Mouse (Mus musculus) gastrocnemius, postnatal 4 days (tissue): ENCODE measurements around the gene Slc37a1. TPM values are rescaled to one million over a fixed set of nuclear protein-coding genes. Genes with fewer than 3 reads are reported as not detected.
"Not testable (repeated sequence)": the region's sequence is repeated elsewhere in the genome, so short reads cannot be mapped to it uniquely, and the experiment has no call there.

Experiments
- DNase-seq, 2 experiments: peaks; one replicate each; pipeline ENCODE4 v3.0.0; 2021 to 2022; ENCODE audit warnings: low spot score in 2 of 2, mixed read lengths in 2 of 2
- total RNA-seq, 2 experiments: library from RNA; stranded (reverse); gene quantifications; 2 replicates each; pipeline ENCODE4 v1.2.3; 2021

Slc37a1 gene
- total RNA-seq, 2 experiments from 2014 or later = 1.4 to 2.4 TPM

DNA sequence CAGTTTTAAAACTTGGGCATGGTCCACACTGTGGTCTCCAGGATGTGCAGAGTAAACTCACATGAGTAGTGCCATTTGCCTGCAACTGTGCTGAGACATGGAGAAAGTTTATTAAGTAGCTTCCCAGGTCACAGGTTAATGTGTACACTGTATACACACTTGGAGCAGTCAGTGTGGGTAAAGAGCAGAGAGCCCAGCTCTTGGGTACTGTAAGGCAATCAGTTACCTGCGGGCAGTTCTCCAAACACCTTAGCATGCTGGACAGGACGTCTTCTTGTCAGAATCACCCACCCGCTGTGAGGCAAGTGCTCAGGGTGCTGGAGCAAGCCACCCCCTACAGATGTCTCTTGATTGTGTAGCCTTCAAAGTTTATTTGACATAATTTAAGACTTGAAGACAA, 58.2 kb downstream of the Slc37a1 start:
- DNase-seq = no peak

DNA sequence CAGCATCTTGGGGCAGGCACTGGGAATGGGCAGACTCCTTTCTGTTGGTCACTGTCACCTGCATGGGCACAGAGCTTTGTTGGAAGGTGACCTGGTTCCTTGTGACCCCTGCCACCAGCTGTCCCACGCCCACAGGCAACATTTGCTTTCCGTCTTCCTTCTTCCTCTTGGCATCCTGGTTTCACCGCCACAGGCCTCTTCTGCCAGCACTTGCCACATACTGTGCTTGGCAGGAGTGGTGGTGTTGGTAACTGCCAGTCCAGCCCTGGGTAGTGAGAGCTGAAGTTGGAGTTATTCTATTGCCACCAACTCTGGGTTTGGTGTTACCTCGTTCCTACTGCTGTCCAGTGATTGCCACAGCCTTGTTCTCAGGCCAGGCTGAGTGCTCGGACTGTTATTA, 61.5 kb downstream of the Slc37a1 start:
- no peak for DNase-seq

DNA sequence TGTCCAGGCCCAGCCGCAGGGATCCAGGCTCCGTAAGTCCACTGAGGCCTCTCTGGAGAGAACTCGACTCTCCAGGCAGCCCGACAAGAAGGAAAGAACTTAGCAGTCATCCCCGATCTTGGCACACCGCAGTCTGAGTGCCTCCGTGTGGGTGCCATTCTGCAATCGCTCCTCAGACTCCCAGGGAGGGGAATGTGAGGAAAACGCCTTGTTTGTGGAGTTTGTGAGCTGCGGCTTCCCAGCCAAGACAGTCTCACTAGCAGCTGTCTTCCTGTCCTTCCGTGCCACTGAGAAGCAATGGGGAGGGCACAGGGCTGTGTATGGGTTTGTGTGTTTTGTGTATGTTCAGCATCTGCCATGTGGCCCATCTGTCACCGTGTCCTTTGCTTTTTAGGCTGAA, 62.8 kb downstream of the Slc37a1 start:
- no peak for DNase-seq

DNA sequence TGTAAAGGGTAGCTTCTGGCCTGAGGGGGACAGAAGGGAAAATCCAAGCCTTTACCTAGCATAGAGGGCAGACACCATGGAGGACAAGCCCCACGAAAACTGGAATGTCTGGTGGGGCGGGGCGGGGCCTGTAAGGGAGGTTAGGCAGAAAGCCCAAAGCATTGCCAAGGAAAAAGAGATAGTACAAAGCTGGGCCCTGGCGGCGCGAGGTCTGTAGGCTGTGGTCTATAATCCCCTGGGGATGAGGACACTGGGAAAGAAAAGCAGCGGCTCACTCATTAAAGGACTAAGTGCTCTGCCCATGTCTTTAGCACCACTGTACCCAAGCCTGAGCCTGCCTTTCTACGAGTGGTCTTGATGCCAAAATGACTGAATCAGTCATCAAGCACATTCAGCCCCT, 65.4 kb downstream of the Slc37a1 start:
- DNase-seq = no peak

DNA sequence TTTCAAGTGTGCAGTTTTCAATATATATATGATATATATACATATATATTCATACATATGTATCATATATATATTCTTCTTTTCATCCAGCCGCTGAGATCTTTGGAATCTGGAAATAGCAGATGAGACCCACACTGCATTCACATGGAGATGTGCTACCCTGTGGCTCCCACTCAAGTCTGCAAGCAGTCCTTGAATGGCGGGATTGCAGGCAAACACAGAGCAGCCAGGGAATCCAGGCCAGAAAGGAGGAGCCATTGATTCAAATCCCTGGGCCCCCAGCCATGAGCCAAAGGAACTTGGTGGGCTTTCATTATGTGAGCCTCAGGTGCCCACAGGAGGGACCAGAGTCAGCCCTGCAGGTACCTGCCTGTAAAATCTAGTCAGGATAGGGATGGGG, 66.7 kb downstream of the Slc37a1 start:
- DNase-seq = no peak

DNA sequence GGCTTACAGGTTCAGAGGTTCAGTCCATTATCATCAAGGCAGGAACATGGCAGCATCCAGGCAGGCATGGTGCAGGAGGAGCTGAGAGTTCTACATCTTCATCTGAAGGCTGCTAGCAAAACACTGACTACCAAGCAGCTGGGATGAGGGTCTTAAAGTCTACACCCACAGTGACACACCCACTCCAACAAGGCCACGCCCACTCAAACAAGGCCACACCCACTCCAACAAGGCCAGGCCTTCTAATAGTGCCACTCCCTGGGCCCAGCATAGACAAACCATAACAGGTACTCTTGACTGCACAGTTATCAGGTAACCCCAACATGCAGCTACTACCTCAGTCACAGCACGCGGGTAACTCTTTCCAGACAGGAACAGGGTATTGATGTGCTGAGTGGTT, 68.1 kb downstream of the Slc37a1 start:
- DNase-seq = not testable (repeated sequence)

DNA sequence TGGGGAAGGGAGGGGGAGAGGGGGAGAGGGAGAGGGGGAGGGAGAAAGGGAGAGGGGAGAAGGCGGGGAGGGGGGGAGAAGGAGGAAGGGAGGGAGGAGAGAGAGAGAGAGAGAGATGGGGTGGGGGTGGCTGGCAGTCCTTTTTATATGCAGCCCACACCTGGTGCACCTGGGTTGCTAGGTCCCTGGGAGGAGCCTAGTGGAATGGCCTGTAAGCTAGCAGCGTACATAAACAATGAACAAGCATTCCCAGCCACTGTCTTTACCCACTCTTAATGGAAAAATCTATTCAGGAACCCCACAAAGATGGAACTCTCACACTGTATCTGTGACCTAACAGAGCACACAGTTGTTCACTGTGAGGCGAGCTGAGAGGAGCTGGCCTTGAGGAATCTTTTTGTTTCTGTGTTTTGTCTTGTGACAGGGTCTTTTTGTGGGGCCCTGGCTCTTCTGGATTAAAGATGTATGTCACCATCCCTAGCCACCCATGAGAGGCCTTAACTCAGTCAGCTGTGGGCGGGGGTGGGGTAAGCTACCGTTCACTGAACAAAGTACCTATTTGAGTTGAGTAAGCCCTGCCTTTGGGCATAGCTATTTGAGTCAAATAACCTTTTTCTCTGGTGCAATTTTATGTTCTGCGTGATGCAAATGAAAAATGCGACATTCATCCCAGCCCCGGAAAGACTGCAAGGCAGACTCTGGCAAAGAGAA, 69.4 kb downstream of the Slc37a1 start:
- no peak for DNase-seq

DNA sequence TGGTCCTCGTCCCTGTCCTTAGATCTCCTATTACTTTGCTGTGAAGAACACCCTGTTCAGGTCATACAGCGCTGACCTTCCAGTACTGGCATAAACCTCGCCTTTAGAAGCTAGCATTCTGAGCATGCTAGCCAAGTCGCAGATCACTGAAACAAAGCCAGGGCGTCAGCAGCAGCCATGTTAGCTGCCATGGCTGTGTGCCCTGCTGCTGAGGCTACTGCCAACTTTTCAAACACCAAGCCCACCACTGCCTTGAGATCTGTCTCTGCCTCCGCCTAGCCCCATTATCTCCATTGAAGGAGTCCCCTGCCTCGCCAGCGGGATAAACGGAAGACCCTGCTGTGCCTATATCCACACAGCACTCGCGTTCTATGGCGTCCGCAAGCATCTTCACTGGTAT, 74.0 kb downstream of the Slc37a1 start:
- no peak for DNase-seq

DNA sequence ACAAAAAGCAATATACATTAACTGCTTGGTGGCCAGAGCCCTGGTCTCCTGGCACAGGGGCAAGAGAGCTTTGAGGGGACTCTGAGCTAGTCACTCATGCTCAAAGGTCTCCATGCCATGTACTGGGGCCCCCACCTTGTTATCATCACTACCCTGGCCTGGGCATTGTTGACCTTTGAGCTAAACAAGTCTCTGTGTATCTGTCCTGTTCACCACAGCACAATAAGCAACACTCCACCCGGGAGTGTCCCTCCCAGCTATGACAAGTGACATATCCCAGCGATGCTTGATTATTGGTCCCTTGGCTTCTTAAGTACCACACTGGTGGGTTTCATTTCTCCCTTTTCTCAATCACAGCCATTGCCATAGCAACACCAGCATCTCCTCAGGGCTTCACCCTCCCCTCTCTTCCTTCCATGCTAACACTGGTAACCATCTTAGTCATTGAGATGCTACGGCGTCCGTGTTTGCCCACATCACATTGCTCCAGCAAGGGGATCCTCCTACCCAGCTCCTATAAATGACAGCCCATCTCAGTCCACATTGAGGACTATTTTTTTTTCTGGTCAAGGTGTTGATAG, 79.1 kb downstream of the Slc37a1 start:
- no peak for DNase-seq

DNA sequence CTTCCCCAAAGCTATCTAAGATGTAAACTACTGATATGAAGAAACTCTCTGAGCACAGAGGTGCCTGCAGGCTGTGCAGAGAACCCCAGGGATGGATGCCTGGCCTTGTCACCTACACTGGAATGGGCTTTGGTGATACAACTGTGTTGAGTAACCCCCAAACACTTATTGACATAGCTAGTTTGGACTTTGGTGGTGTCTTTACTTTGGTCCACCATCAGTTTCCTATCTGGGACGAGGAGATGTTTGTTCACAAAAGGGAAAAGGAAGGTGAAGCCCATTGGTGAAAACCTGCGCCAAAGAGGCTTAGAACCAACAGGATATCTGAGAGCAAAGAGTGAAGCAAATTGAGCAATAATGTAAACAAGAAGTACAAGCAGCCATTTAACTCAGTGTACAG, 83.6 kb downstream of the Slc37a1 start:
- no peak for DNase-seq

DNA sequence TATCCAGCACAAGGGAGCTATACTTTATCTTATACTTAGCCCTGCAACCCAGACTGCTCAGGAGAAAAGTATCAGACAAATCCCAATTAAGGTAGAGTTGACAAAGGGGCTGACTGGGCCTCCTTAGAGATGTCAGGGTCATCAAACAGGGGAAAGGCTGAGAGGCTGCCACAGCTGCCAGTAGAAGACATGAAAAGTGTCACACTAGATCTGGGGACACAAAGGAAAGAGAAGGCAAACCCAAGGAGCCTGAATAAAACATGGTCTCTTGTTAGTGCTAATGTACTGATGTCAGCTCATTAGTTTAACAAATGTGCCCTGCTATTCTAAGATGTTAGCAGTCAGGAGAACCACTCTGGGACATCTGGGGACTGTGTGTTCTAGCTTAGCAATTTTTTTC, 84.3 kb downstream of the Slc37a1 start:
- DNase-seq = no peak

DNA sequence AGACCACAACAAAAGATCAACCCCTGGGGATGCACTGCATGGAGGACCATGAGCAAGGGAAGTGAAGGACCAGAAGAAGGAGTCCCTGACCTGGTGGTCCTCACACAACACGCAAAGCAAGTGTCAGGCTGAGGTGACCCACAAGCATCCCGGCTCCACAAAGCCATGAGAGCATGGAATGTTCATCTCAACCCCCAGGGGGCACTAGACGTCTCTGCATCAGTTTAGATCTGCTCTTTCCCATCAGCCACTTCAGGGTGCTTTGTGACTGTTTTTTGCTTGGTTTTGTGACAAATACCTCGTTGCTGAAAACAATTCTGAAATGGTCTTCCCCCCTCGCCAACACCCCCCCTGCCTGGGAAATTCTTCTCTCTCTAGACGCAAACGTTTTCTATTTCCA, 91.4 kb downstream of the Slc37a1 start:
- DNase-seq = peak; percentile 53 to 65

DNA sequence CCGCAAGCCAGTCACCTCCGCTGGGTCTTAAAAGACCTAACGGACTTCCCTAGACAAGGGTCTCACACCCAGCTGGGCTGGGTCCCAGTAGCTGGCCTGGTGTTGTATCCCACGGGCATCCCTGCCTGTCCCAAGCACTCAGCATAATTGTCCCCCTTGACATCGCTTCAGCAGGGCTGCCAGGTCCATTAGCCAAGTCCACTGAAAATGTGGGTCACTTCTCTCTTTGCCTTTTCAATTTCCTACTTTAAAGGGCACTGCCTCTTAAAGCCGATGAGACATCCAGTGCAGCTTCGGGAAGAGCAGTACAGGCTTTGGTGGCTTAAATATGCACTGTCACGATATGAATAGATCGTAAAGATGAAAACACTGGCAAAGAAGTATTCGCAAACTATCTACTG, 91.8 kb downstream of the Slc37a1 start:
- DNase-seq = peak in 1 of 2 experiments; percentile 15

DNA sequence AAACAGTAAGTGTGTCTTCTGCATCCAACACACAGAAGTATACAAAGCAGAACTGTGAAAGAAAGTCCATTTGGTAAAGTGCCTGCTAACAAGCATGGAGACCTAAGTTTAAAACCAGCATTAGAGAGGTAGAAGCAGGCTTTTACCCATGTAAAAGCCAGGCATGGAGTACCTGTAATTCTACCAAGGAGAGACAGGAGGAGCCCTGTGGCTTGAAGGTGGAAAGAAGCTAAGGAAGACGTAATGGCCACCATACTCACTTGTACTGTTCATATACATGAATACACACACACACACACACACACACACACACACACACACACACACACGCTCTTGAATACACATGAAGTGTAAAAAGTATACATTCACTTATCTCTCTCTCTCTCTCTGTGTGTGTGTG, 92.5 kb downstream of the Slc37a1 start:
- DNase-seq = no peak

DNA sequence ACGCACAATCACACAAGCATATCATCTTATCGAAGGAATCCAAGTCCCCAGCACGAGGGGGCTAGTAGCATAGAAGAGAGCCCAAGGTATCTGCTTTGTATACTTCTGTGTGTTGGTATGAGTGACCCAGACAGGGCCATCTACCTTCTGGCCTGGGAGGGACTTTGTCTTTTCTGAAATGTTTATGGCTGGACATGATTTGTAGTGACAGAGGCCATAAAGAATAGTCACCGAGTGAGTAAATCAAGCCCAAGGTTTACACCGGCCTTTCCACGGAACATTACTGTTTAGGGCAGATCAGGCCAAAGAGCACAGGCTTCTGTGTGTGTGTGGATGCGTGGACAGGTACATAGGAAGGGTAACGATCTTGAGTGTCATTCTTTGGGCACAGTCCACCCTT, 93.3 kb downstream of the Slc37a1 start:
- DNase-seq = no peak

DNA sequence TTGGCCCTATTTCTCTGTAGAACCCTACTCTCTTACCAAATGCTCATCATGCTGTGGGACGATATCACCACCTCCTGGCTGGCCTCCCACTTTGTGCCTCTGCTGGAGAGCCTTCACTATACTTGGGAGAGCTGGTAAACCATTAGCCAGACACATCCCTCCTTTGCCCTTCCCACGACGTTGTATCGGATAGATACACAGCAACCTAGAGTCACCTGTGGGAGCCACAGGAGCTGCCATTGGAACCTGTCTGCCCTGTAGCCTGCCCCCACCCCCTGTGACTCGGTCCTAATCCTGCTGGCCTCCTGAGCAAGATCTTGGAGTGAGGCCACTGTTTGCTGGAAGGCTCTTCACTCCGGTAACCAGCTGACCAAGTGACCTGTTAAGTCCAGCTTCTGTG, 96.7 kb downstream of the Slc37a1 start:
- no peak for DNase-seq

DNA sequence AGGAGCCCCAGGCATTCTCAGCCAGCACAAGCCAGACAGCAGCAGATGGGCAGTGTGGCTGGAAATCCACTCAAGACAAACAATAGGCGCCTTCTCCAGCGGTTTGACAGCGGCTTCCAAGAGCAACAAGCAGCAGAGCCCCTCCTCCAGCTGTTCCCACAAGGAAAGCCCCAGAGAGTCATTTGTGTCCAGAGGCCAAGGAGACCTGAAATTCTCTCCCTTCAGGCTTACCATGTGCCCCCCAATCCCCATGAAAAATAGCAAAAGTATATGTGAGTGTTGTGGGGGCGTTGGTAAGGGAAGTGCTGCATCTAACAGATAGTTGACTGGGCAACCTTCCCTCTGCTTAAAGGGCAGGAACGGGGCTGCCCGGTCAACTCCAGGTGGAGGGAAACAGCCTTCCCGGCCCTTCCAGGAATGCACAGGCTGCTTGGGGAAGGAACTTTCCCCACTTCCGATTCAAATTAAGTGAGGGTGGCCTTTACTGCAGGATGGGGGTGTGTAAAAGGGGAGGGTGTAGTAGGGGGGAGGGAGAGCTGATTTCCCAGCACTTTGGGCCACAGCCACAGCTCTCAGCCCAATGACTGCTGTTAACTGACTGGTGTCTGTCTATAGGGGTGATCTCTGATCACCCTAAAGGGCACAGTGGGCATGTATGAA, 98.5 kb downstream of the Slc37a1 start:
- peak in 1 of 2 experiments; percentile 28 for DNase-seq

DNA sequence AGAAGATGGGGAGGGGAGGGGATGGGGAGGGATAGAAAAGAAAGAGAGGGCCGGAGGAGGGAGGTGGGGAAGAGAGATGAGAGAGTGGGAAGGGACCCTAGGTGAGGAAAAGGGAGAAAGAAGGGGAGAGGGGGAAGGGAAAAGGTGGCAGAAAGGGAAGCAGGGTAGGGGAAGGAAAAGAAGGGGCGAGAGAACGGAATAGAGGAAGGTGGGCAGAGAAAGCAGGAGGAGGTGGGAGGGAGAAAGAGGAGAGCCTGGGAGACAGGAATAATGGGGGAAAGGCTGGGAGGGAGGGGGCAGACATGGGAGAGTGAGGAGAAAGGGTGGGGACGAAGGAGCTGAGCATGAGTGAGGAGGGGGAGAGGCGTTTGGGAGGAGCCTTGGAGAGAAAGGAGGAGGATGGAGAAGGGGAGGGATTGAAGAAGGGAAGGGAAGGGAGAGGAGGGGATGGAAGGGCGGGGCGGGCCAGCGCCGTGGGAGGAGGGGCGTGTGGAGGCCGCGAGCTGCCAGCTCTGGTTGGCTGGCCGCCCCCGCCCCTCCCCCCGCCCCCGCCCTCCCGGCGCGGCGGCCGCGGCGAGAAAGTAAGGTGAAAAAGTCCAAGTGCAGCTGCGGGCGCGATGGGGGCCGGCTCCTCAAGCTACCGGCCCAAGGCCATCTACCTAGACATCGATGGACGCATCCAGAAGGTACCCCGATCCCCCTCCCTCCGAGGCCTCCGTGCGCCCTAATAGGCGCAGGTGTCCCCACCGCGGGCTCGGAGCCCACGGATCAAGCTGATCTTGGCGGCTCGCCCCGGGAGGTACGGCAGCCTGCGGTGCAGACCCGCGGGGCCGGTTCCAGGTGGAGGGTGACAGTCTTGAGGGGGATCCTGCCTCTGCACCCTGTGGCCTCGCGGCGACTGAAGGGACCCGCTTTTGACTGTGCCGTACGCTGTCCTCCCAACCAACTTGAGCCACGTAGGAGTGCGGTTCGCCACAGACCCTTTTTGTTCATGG, 99.4 kb downstream of the Slc37a1 start, which contains the start of gene Pde9a:
Pde9a (plus strand) TSS at position 540 of the 995 bp plus-strand sequence.
- DNase-seq = peak; percentile 33 to 48

DNA sequence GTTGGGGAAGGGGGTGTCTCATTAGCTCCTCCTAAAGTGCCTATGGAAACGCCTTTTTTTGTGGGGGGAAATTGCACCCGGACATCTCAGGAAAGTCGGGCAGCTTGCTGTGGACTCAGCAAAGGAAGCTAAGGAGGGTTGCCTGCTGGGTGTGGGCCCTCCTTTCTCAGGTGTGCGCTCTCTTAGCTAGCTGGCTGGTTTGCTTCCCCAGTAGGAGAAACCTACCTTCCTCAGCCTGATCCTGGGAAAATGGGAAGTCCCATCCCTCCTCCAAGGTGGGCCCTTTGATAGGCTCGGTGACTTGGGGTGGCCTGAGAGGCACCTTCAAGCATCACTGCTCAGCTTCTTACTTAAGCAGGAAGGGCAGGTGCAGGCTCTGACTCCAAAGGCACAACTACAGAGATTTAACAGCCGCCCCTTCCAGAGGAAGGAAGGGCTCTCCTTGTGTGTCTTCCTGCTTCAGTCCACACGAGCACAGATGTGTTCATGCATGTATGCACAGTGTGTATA, 100.2 kb downstream of the Slc37a1 start:
- no peak for DNase-seq

DNA sequence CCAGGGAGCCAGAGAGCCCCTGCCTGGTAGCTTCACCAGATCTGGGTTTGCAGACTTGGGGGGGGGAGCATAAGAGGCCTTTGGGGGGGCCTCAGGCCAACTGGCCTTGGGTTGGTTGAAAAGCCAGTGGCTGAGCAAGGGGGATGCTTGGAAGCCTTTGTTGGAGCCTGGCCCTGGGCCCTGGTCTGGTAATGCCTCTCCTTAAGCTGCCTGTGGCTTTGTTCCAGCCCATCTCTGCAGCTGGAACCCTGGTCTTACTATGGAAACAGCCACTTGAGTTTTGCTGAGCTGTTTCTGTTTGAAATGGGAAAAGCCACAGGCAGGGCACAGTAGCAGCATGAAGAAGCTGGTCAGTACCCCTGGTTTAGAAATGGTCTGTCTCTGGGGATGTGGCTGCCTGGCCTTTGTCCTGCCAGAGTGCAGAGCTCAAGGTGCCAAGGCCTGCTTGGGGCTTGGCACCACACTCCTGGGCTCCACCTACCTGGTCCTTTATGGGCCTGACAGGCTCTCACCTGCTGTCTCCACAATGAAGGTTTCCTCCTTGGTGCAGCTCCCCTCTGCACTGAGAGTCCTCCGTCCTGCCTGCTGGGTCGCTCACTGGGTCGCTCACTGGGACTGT, 102.9 kb downstream of the Slc37a1 start:
- DNase-seq = no peak

DNA sequence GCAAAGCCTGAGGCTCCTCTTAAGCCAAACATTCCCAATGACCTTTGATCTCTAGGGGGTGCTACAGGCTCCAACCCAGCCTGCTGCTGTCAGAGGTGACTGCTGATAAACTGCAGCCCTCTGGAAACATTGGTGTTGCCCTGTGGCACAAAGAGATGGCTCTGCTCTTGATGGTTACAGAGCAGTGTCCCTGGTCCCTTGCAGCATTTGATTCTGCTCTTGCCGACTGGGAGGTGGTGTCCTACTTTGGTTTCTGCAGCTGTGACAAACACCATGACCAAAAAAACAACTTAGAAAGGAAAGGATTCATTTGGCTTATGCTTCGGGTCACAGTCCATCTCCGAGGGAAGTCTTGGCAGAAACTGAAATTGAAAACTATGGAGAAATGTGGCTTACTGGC, 104.9 kb downstream of the Slc37a1 start:
- DNase-seq = no peak
